Mouse (Mus musculus): ENCODE measurements around the gene Samd1. TPM values are rescaled to one million over a fixed set of nuclear protein-coding genes. Genes with fewer than 3 reads are reported as not detected.

Samd1 gene
- polyA plus RNA-seq, 1 experiment from 2014 or later = 10.6 TPM

GRCm38 (mm10) chr8:83990170-83990569 lies 7.3 kb upstream of the Samd1 start:
- Histone ChIP-seq H3K27me3 (no peaks in the 10 kb centered on the region), H3K9me3 (no peaks in the 10 kb centered on the region), H3K4me2 (no peak overlapping the region), H3K27ac (no peak overlapping the region), H3K36me3 (peaks cover 80% of the 10 kb centered on the region), H3K9ac (no peak overlapping the region), H3K4me1 (no peaks in the 10 kb centered on the region), H3K4me3 (no peak overlapping the region)
- ATAC-seq (ENCODE audit: insufficient number of reproducible peaks, low FRiP score, low TSS enrichment, low read depth) = no peak
- WGBS = 94% methylated on average over 14 of the region's 14 CpGs

GRCm38 (mm10) chr8:83992488-83992887 lies 5.0 kb upstream of the Samd1 start:
- H3K36me3 ChIP-seq = peaks cover 59% of the 10 kb centered on the region
- 89% methylated on average over 2 of the region's 2 CpGs for WGBS
- no peak for ATAC-seq (ENCODE audit: insufficient number of reproducible peaks, low FRiP score, low TSS enrichment, low read depth)

DNA sequence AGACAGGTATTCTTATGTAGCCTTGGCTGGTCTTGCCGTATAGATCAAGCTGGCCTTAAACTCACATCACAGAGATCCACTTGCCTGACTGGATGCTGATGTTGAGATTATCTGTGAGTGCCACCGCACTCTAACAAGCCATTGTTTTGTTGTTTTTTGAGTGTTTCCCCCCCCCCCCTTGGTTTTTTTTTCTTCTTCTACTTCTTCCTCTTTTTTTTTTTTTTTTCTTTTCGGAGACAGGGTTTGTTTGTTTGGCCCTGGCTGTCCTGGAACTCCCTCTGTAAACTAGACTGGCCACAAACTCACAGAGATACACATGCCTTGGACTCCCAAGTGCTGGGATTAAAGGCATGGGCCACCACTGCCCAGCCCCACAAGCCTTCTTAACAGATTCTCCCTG lies 3.4 kb upstream of the Samd1 start:
- no peaks in the 10 kb centered on the region for H3K9me3 ChIP-seq
- H3K36me3 ChIP-seq = peaks cover 44% of the 10 kb centered on the region
- no peak overlapping the region for H3K4me2 ChIP-seq
- no peaks in the 10 kb centered on the region for H3K27me3 ChIP-seq
- H3K27ac ChIP-seq = no peak overlapping the region
- no peak overlapping the region for H3K9ac ChIP-seq
- ATAC-seq (ENCODE audit: insufficient number of reproducible peaks, low FRiP score, low TSS enrichment, low read depth) = no peak
- WGBS = 77% methylated on average over 3 of the region's 3 CpGs
- peaks cover 17% of the 10 kb centered on the region for H3K4me1 ChIP-seq
- no peak overlapping the region for H3K4me3 ChIP-seq

More at GRCm38 (mm10) chr8:83992488-83992887, 5.0 kb upstream of the Samd1 start:
- Histone ChIP-seq H3K4me2 (no peak overlapping the region), H3K27me3 (no peaks in the 10 kb centered on the region), H3K4me1 (peaks cover 13% of the 10 kb centered on the region), H3K27ac (no peak overlapping the region), H3K9ac (no peak overlapping the region), H3K9me3 (no peaks in the 10 kb centered on the region), H3K4me3 (no peak overlapping the region)

GRCm38 (mm10) chr8:83995973-83996372 lies 1.5 kb upstream of the Samd1 start:
- Histone ChIP-seq H3K27ac (peak overlapping the region; percentile 97), H3K27me3 (no peaks in the 10 kb centered on the region), H3K4me3 (peak overlapping the region; percentile 80), H3K4me1 (peaks cover 26% of the 10 kb centered on the region), H3K4me2 (peak overlapping the region; percentile 86), H3K9ac (no peak overlapping the region), H3K9me3 (no peaks in the 10 kb centered on the region), H3K36me3 (peaks cover 46% of the 10 kb centered on the region)
- no peak for ATAC-seq (ENCODE audit: insufficient number of reproducible peaks, low FRiP score, low TSS enrichment, low read depth)
- 17% methylated on average over 12 of the region's 12 CpGs for WGBS

DNA sequence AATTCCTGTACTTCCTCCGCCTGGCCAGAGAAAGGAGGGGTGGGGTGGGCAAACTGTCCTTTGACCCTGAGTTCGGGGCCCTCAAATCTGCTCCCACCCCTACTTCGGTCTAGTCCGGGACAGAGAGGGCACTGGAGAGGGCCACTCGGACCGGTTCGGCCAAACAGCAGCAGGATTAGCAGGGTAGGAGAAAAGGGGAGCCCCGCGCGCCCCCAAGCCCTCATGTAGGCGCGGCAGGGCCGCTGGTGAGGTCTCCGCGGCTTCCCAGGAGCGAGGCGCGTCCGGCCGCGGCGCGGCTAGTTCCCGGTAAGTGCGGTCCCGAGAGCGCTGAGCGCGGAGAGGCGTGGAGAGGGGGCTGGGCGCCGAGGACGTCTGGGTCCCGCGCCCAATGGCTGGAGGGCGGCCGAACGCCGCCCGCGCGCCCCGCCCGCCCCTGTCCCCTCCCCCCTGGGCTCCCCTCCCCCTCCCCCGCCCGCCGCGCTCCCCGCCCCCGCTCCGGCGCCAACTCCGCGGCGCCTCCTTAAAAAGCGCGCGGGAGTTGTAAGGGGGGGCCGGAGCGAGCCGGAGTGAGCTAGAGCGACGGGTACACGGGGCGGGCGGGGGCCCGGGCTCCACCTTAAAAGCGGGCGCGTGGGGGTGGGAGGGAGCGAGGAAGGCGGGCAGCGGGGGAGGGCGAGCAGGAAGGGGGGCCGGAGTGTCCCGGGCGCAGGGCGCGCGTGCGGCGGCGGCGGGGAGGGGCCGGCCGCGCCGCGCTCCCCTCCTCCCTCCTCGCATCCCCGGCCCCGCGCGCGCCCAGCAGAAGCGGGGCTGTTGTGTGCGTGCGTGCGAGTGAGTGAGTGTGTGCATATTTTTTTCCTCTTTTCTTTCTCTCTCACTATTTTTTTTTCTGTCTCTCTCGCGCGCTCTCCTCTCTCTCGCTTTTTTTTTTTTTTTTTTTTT lies 636 bp upstream of the Samd1 start:
- Histone ChIP-seq H3K4me2 (peak overlapping the region; percentile 86), H3K9me3 (no peaks in the 10 kb centered on the region), H3K9ac (peak overlapping the region; percentile 80), H3K4me1 (peaks cover 31% of the 10 kb centered on the region), H3K27me3 (no peaks in the 10 kb centered on the region), H3K4me3 (peak overlapping the region; percentile 80), H3K36me3 (peaks cover 45% of the 10 kb centered on the region), H3K27ac (peak overlapping the region; percentile 97)
- peak; percentile 89 for ATAC-seq (ENCODE audit: insufficient number of reproducible peaks, low FRiP score, low TSS enrichment, low read depth)
- WGBS = under 1% methylated on average over 50 of the region's 103 CpGs

- Histone ChIP-seq H3K4me3 (peak overlapping the region; percentile 80), H3K27ac (peak overlapping the region; percentile 89), H3K27me3 (no peaks in the 10 kb centered on the region), H3K9me3 (no peaks in the 10 kb centered on the region), H3K4me1 (peaks cover 42% of the 10 kb centered on the region), H3K36me3 (peaks cover 44% of the 10 kb centered on the region), H3K9ac (peak overlapping the region; percentile 80), H3K4me2 (peak overlapping the region; percentile 82)
- WGBS = under 1% methylated on average over 69 of the region's 92 CpGs
- ATAC-seq (ENCODE audit: insufficient number of reproducible peaks, low FRiP score, low TSS enrichment, low read depth) = no peak; the same call in 1 of the 2 replicates
These were observed 972 bp downstream of the Samd1 start for GRCm38 (mm10) chr8:83998231-83999056.

- peak overlapping the region; percentile 80; the same call in 1 of the 2 replicates for H3K9ac ChIP-seq
- no peak for ATAC-seq (ENCODE audit: insufficient number of reproducible peaks, low FRiP score, low TSS enrichment, low read depth)
- peak overlapping the region; percentile 80 for H3K4me3 ChIP-seq
- H3K4me2 ChIP-seq = peak overlapping the region; percentile 82
- H3K27ac ChIP-seq = no peak overlapping the region
- H3K27me3 ChIP-seq = no peaks in the 10 kb centered on the region
- 64% methylated on average over 16 of the region's 16 CpGs for WGBS
- peaks cover 41% of the 10 kb centered on the region for H3K36me3 ChIP-seq
- H3K9me3 ChIP-seq = no peaks in the 10 kb centered on the region
- H3K4me1 ChIP-seq = peaks cover 48% of the 10 kb centered on the region
These were observed 1.7 kb downstream of the Samd1 start for GRCm38 (mm10) chr8:83999057-83999705.

DNA sequence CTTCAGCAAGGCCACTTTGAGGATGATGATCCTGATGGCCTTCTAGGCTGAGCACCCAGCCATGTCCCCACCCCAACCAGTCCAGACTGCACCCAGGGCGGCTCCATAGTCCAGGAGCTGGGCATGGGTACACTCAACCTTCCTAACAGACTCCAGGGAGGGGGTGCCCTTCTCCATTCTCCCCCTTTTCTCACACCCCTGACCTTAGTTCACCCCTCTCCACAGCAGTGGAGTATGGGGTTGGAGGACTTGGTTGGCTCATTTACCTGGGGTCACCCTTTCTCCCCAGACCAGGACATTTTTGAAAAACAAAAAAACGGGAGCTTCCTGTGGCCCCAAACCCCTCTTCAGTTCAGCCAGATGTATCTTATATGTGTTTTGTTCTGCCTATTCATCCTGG lies 2.4 kb downstream of the Samd1 start:
- Histone ChIP-seq H3K4me1 (peaks cover 52% of the 10 kb centered on the region), H3K9me3 (no peaks in the 10 kb centered on the region), H3K9ac (no peak overlapping the region), H3K4me2 (0 out of 2 replicates have a peak overlapping the region, but pooled peaks have one; percentile 14), H3K36me3 (peaks cover 34% of the 10 kb centered on the region), H3K4me3 (no peak overlapping the region), H3K27ac (no peak overlapping the region), H3K27me3 (no peaks in the 10 kb centered on the region)
- ATAC-seq (ENCODE audit: insufficient number of reproducible peaks, low FRiP score, low TSS enrichment, low read depth) = no peak
- WGBS = 96% methylated on average over 2 of the region's 2 CpGs

DNA sequence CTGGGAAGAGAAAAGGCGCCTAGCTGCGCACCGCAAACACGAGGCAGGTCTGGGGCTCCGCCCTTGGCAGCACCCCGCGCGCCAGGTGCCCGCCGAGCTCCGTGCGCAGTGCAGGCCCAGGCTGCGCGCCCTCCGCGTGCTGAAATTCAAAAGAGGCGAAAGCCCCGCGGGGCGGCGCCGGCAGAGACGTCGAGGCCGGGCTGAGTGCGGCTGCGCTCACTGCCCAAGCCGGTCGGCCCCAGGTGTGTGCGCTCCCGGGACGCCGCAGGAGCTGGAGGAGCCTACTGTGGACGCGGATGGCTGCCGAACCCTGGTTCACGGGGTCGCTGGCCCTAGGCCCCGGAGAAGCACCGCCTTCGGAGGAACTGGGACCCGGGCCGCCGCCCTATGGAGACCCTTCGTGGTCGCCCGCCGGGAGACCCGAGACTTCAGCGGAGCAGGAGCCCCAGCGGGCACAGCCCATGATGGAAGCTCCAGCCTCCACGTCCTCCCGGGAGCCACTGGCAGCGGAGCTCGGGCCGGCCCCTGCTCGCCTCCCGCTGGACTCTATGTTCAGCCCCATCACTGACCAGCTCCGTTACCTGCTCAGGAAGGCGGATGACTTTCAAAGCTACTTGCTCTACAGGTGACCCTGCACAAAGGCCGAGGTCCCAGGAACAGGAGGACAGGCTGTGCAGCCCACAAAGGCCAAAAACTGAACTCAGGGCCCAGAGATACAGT lies 4.0 kb downstream of the Samd1 start, which contains the start of gene 1700067K01Rik:
TSS of gene 1700067K01Rik (plus strand) at position 222 of the 720 bp plus-strand sequence.
- Histone ChIP-seq H3K9ac (no peak within 1 kb of the TSS), H3K4me1 (peaks cover 45% of the 10 kb centered on the region)
- WGBS = 39% methylated on average over 59 of the region's 61 CpGs

DNA sequence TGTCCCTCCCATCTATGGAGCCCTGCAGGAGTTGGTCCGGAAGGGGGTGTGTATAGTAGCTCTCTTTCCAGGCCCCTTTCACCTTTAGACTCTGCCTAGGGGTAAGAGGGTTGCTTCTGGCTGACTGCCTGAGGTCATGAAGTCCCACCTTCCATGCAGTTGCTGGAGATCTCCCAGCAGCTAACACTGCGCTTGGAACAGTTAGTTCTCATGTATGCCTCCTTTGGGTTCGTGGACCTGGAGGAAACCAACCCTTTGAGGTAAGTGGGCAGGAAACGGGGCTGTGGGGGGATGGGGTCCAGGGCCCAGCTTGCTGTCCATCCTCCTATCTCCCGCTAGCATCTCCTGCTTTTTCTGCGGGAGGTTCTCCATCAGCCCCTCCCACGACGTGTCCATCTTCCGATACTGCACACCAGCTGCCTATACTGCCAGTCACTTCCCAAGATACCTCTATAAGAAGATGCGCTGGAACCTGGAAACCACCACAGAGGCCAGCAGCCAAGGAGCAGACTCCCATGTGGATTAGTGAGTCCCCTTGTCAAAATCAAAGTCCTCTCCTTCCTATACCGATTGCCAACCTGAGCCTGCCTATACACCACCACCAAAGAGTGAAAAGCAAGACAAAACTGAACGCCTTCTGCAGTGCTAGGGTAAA lies 5.6 kb downstream of the Samd1 start:
- H3K36me3 ChIP-seq = peaks cover 31% of the 10 kb centered on the region
- 67% methylated on average over 12 of the region's 12 CpGs for WGBS
- no peak overlapping the region for H3K9ac ChIP-seq
- H3K9me3 ChIP-seq = no peaks in the 10 kb centered on the region
- H3K27ac ChIP-seq = no peak overlapping the region
- H3K27me3 ChIP-seq = no peaks in the 10 kb centered on the region
- peaks cover 42% of the 10 kb centered on the region for H3K4me1 ChIP-seq
- no peak for ATAC-seq (ENCODE audit: insufficient number of reproducible peaks, low FRiP score, low TSS enrichment, low read depth)
- H3K4me3 ChIP-seq = no peak overlapping the region
- no peak overlapping the region for H3K4me2 ChIP-seq

More for the DNA sequence above, 4.0 kb downstream of the Samd1 start, which contains the start of gene 1700067K01Rik:
- Histone ChIP-seq H3K27ac (no peak within 1 kb of the TSS), H3K4me2 (0 out of 2 replicates have a peak within 1 kb of the TSS, but pooled peaks have one; percentile 14), H3K36me3 (peaks cover 31% of the 10 kb centered on the region), H3K4me3 (no peak within 1 kb of the TSS), H3K9me3 (no peaks in the 10 kb centered on the region), H3K27me3 (no peaks in the 10 kb centered on the region)
- ATAC-seq (ENCODE audit: insufficient number of reproducible peaks, low FRiP score, low TSS enrichment, low read depth) = no peak
